Mouse (Mus musculus) A20 (cell line): ENCODE data around the gene Ehbp1.

Experiments used
- DNase-seq: peaks from one replicate; pipeline ENCODE4 v3.0.0-alpha.2; 2011; ENCODE audit warnings: low read depth, low spot score

The Ehbp1 gene

DNA sequence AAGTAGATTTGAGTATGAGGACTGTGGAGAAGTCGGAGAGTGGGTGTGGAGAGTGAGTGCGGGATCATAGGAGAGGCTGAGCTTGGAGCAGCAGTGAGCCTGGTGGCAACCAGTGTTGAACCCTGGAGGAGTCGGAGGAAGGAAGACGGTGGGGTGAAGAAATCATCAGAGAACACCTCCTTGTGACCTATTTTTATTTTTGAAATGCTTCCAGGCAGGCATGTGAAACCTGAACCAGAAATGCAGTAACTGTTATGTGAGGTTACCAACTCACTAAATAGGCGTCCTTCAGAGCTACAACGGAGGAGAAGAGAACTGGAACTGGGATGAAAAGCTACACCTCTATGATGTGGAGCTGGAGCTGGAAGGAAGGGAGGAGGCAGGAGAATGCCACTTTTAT is 144.2 kb downstream of the Ehbp1 start:
- no peak for DNase-seq

- DNase-seq: no peak
Observed at GRCm38 (mm10) chr11:22196776-22197175, 145.3 kb downstream of the Ehbp1 start.

DNA sequence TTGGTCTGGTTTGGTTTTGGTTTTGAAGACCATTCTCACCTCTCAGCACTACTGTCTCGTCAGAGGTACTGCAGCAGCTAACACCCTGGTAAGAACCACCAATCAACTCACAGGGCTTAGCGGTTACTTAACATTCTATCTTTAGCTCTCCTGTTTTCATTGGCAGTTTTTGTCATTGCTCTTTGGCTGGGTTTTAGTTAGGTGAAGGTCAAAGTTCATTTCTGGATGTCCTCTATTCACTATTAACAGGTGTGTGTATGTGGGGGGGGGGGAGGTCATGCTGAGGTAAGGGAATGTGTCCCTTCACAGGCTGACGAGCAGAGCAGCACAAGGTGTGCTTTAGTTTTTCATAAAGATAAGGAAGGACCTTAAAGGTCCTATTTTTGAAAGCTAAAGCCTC is 147.5 kb downstream of the Ehbp1 start:
- no peak for DNase-seq

- DNase-seq: no peak
Observed at GRCm38 (mm10) chr11:22190576-22190975, 151.5 kb downstream of the Ehbp1 start.

DNA sequence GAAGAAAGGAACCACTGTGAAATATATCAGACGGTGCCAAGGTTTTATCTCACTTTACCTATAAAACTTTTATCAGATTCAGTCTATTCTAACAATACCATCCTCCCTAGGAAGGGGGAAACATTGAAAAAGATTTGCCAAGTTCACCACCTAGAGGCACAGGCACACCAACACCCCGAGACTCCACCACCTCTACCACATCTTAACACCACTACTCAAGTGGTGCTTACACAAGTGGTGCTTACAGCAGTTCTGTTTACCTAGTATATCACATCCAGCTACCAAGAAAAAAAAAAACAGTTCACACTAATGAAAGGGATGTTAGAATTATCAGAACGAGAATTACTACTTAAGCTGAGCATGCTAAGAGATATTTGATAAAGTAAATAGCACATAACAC is 152.1 kb downstream of the Ehbp1 start:
- no peak for DNase-seq

- DNase-seq: no peak
Observed at GRCm38 (mm10) chr11:22181530-22182501, 160.3 kb downstream of the Ehbp1 start.

- no peak for DNase-seq
Observed at GRCm38 (mm10) chr11:22180146-22180545, 161.9 kb downstream of the Ehbp1 start.

DNA sequence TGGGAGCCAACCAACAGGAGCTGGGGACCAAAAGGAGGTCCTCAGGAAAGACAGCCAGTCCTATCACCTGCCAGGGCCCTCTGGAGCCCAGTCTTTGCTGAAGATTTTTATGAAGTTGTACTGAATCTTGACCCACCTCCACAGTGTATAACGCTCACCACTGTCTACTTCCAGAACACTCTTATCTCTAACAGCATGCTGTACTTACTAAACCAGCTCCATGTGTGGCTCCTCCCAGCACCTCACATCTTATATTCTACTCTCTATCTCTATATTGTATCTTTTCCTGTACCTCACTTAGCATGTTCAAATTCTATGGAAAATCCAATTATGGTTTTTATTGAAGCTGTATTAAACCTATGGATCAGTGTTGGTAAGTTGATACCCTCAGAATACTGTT is 163.5 kb downstream of the Ehbp1 start:
- DNase-seq: no peak

DNA sequence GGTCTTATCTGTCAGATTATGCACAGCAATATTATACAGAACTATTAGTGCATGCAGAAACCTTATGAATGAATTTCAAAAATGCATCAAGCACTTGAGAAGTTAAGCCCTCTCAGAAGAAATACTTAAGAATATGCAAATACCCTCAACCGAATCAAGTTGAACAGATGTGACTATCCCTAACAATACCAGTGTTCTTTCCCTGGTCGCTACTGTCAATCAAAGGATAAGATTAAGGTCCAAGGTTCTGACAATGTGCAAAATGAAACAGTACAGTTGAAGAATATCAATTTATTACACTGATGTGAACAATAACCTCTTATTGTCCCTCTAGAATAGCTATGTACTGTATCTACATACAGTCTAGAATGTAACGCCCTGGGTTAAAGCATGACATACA is 167.8 kb downstream of the Ehbp1 start:
- DNase-seq: no peak

GRCm38 (mm10) chr11:22170962-22171638 is 171.0 kb downstream of the Ehbp1 start:
- DNase-seq: no peak

DNA sequence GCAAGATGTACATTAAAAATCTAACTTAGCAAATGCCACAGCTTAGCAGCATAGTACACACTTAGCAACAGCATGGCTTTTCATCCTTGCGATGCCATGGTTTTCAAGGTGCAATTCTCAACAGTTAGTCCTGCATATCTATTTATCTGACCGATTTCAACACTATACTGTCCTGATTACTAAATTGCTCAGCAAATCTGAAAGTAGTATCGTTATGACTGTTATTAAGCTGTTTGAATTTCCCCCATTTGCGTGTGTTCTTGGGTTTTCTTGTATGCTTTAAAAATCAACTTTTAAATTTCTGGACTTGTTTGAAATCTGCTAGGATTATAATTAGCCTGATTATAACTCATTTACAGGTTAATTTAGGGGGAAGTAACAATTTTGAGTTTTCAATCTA is 184.2 kb downstream of the Ehbp1 start:
- peak; percentile 43 for DNase-seq

DNA sequence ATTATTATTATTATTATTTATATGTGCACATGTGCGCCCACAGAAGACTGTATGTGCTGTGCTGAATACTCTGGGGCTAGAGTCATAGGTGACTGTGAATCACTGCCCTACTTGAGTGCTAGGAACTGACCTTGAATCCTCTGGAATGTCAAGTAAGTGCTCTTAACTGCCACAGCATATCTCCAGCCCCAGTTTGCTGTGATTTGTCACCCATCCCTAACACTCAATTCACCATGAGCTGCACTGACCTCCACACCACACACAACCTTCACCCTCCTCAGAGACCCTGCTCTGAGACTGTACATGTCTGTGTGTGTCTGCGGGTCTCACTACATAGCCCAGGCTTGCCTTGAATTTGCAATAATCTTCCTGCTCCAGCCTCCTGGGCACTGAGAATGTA is 185.9 kb downstream of the Ehbp1 start:
- no peak for DNase-seq

- no peak for DNase-seq
Observed at GRCm38 (mm10) chr11:22155366-22156095, 186.6 kb downstream of the Ehbp1 start.

- no peak for DNase-seq
Observed at GRCm38 (mm10) chr11:22154501-22155294, 187.4 kb downstream of the Ehbp1 start.

GRCm38 (mm10) chr11:22140737-22141136 is 201.4 kb downstream of the Ehbp1 start:
- no peak for DNase-seq

GRCm38 (mm10) chr11:22138466-22138865 is 203.6 kb downstream of the Ehbp1 start:
- DNase-seq: no peak

DNA sequence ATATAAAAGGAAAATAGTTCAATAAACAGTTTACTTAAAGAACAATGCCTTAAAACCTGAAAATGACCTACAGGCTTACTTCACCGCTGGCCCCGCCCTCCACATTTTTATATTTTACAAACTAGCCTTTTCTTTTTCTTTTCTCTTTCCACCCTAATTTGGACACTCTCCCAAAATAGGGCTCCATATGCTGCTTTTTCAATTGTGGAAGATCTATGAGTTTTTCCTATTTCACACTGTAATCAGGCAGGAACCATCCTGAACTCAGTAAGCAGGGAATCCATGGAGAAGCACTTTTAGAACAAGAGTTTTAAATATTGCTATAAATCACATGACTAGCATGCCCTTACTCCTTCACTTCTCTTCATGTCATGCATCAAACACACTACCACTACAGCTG is 216.9 kb downstream of the Ehbp1 start:
- DNase-seq: no peak

DNA sequence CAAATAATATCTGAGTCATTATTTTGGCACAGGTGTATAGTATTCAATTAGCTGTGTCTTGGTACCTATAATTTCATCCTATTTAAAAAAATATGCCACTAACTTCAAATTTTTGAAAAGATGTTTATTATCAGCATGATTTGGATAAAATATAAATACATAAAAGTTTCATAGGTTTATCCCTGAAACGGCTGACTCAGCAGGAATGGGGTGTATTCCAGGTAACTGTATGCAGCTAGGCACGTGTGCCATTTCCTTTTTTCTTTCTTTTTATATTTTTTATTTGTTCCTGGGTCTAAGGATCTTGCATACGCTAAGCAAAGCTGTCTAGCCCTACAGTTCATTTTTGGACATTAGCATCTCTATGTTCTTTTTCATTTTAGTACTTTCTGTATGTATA is 223.2 kb downstream of the Ehbp1 start:
- no peak for DNase-seq

GRCm38 (mm10) chr11:22112161-22112560 is 229.9 kb downstream of the Ehbp1 start:
- DNase-seq: no peak

DNA sequence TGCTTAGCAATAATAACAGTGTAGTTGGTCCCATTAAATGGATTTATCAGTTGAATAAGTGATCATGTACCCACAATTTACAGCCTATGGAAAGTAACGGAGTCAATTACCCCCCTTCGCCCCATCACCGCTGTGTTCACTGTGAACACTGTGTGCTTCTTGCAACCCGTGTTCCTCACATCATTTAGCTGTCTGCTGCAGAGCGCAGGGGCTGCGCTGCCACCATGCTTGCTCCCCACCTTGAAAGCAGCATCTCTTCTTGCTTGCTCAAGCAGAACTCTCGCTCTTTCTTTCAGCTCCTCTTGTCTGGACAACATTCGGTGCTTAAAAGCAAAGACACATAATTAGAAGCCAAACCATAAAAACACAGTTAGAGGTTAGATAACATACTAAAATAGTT is 252.7 kb downstream of the Ehbp1 start:
- DNase-seq: no peak

DNA sequence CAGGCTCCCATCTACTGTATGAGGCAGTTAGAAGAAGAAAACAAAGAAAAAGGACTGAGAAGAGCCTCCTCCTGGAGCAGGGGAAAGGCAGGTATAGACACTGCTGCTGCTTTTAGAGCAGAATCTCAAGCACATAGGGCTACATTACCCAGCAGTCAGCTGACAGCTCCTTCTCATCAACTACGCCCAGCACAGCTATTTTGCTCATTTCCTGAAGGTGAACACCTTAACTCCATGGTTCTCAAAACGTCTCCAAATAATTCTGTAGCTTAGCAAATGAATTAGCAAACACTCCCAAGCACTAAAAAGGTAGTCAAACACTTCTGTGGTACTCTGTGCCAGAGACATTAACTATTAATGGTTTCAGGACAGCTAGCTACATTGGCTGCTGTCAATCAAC is 278.7 kb downstream of the Ehbp1 start:
- DNase-seq: no peak
